Mouse (Mus musculus): Measurements from ENCODE around the gene Gm38100. TPM values are rescaled to one million over a fixed set of nuclear protein-coding genes. Genes with fewer than 3 reads are reported as not detected.
A peak's percentile ranks its signal among the peaks of the same experiment; 100 is the strongest.

The Gm38100 gene
- total RNA-seq (2021), result not detected
- long read RNA-seq, experiment 1, result 0 reads
- long read RNA-seq, experiment 2, result 0 reads

DNA sequence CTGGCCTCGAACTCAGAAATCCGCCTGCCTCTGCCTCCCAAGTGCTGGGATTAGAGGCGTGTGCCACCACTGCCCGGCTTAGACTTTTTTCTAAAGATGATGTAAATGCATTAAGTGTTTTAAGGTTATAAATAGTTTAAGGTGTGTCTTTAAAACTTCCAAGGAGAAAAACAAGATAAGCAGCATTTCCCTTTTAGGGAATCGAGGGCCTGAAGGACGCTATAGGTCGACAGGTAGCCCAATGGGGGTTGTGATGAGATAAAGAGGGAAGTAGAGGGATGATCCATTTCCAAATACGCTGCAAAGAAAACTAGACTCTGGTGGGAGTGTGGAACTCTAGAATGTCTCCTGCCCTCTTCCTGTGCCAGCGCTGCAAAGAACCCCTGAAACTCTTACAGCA is at the start of gene Gm38100:
TSS of gene Gm38100 (plus strand) at position 301 of the 400 bp plus-strand sequence.
- DNase-seq, result no peak

DNA sequence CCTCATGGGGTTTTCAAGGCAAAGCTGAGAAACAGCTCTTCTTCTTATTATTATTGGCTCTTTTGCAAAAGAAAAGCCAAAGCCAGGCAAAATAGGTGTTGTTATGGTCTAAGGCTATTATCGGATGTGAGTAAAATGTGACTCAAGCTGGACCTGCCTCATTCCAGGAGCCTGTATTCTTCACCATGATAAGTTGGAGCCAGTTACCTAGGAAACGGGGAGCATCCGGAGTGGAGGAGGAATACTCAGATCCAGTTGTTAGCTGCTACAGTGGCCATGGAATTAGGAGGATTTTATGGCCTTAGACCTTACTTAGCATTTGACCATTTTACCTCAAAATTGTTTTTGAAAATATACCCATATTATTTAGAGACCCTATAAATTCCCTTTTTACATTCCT is 49.4 kb upstream of the Gm38100 start:
- DNase-seq, result no peak

DNA sequence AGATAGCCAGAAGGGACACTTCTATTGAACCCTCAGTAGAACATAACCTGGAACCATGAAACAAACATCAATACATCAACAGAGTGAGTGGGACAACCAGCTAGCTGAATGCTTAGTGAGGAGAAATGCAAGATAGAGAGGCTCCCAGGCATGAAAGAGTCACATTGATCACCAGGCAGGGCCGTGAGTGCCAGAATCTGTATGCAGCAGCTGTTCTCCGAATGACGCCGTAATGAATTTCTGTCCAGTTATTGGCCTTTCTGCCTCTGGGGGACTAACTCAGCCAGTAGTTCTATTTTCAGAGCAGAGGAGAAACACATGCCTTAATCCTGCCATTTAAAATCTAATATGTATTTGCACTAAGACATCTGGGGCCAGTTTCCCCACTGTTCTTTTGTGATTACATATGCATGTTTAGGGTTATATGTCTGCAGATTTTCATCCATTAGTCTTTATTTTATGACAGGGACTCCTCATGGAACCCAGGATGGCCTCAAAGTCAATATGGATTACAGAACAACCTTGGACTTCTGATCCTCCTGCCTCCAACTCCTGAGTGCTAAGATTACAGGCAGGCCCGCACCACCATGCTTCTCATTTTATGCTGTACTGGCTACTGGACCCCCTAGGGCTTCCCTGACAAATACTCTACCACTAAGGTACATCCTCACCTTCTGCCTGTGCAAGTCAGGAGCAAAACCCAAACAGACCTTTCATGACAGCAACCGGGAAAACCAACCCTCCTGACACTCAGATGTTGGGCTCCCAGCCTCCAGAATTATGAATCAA is 47.9 kb upstream of the Gm38100 start:
- peak; percentile 47 to 49 for DNase-seq

DNA sequence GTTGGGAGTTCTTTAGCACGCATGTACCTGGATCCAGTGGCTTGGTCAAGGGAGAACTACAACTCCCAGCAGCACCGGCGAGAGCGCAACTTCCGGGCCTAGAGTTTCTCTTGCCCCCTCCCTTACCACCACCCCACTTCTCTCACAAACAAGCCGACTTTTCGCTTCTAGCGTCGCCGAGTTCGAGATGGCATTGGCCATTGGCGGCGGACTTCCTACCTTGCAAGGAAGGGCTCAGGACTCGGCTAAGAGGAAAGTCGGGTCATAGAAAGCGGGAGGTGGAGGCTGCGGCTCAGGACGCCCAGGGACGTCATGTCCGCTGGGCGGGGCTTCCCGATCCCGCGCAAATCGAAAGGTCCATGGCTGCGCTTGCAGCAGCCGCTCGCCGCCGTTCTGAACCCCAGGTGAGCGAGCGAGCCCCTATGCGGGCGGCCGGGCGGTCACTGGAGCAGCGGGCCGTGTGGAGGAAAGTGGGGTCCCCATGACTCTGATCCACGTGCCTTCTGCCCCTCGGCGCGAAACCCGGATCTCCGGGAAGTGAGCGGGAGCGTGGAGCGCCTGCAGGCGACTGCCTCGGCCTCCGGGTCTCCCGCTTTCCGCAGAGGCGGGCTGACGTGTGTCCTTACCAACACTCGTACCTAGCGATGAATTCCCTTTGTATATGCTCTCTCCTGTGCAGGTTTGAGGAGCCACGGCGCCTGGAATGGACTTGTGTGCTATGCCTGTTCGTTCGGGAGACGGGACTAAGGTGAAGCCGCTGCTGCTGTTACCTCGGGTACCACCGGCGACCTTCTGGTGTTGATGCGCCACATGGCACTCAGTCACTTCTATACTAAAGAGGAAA is 39.5 kb upstream of the Gm38100 start, which contains the start of gene Exo1:
TSS of gene Exo1 (plus strand) at position 129 of the 844 bp plus-strand sequence.
- peak; percentile 90 to 96 for DNase-seq

DNA sequence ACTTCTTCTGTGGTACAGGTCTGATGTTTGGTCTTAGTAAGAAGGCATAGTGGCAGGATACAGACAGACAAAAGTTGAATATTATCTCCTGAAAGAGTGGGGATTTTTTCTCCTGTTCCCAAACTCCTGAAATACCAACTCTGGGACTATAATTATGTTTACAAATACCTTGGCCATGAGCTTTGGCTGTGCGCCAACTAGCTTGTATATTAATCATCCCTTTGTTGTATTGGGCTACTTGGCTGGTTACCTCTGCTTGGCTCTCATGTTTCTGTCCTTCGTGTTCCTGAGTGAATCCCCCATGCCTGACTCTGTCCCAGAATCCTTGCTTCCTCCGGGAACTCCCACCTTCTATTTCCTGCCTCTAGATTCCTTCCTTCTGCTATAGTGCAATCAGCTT is 36.7 kb upstream of the Gm38100 start:
- no peak for DNase-seq

DNA sequence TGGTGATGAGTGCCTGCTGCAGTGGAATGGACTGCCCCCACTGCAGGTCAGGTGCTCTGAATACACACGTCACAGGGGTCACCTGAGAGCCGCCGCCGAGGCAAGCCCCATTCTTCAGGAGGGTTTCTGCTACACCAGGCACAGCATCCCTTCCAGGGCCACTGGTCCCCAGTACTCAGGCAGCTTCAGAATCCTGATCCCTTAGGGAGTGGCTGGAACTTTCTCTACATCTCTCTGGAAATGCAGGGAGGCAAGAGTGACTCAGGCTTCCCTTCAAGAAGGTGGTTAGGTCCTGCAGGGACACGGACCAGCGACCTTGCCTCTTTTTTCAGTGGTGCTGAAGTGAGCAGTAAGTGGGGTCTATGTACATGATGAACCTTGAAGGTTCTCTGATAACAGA is 26.9 kb upstream of the Gm38100 start:
- DNase-seq, result no peak

DNA sequence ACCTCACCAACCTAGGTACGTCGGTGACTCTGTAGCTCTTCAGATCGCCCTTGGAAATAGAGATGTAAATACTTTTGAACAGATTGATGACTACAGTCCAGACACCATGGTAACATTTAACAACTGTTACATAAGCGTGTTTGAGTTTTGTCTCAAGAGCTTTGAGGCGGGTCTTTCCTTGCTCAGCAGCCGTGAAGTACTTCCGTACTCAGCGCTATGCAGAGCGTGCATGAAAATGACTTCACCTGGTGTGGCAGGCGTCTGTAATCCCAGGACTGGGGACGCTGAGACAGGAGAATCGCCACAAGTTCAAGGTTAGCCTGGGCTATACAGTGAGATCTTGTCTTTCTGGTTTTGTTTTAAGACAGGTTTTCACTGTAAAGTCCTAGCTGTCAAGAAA is 26.4 kb upstream of the Gm38100 start:
- no peak for DNase-seq

DNA sequence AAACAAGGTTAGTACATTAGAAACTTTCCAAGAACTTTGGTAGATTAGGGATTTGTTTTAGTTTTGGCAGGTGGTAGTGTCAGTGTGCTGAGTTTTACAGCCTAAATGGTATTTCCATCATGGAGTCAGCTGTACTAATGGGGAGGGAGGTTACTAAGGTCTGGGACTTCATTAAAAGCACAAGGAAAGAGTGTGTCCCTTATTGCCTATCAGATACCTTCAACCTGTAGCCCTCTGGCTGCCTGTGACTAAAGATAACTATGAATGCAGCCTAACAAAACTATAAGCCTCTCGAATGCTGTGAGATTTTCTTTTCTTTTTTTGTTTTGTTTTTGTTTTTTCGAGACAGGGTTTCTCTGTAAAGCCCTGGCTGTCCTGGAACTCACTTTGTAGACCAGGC is 8.9 kb upstream of the Gm38100 start:
- DNase-seq, result no peak

DNA sequence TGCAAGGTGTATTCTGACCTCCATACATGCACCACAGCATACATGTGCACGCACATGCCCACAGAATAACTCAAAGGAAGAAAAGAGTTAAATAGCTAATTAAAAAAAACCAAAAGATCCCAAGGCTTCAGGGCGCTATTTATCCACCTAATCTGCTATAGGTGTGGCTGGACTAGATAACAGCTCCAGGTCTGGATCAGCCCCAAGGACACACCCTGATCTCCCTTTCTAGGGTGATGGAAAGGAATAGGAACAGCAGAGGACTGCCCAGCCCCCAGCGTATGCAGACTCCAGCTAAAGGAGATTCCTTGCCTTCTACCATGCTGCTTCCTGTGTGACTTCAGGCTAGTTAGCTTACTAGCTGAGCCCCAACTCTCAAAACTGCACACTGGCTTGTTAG is 8.1 kb upstream of the Gm38100 start:
- no peak for DNase-seq

DNA sequence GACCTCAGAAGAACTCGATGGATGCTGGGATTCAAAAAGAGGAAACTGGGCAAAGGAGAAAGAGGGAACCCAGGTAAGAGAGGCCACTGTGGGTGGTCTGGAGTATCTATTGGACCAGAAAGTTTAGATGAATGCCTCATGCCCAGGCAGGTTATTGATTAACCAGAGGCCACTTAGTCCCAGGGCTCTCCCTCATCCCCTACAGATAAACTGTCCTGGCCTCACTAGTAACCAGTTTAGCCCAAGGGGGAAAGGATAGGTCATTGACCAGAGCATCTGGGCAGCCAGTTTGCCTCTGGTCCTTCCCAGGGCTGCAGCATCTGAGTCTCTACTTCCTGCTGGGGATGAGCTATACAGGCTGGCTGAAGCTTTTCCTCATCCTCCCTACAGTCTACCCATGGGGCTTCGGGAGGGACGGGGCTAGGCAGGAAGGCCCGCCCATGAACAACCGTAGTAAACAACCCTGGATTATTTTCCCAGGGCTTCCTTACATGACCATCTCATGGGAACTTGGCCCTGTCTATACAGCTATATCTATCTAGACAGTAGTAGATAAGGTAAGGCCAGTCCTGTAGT is 6.3 kb upstream of the Gm38100 start:
- no peak for DNase-seq

DNA sequence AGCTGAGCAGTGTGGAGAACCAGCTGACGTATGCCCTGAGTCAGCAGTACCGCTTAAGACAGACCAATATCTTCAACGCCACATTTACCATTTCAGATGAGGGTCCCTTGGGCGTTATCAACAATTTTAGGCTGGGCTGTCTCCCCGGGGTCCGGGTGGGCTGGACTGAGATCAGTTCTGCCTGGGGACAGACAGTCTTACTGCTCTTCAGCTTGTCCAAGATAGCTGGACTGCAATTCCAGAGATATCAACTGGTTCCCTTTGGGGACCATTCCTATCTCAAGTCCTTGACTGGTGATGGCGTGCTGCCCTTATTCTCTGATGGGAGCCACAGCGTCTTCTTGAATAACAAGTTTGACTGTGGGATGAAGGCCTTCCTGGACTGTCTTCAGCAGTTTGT is 962 bp downstream of the Gm38100 start:
- DNase-seq, result peak; percentile 22 to 25

DNA sequence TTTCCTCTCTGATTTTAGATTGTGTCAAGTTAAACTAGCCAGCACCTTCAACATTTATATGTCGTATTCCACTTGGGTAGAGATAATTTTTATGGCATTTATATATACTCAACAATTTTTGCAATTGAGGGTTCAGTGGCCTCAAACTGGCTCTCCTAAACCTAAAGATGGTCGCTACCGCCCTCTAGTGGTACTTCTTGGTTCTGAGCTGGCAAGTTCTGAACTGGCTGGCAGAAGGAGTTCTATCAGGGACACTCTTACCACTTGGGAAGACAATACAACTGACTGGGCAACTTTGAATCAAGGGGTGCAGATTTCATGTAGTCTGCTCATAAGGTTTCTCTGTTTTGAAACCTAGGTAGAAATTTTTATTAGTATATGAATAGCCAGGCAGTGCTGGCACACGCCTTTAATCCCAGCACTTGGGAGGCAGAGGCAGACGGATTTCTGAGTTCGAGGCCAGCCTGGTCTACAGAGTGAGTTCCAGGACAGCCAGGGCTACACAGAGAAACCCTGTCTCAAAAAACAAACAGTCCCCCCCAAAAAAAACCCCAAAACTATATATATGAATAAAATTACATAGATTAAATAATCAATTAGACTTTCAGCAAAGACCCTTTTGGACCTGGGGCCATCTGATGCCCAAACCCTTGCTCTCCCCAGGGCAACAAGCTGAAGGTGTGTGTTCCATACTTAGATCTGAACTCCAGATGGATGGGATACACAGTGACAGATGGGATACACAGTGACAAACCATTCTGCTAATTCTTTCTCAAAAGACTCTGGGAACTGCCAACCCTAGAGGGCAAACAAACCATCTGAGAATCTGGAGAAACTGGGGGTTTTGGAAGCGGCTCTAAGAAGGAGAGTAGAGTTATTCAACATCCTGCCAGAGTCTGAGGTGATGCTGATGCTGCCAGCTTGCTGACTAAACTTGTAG is 4.0 kb downstream of the Gm38100 start:
- DNase-seq, result peak; percentile 47 to 89

DNA sequence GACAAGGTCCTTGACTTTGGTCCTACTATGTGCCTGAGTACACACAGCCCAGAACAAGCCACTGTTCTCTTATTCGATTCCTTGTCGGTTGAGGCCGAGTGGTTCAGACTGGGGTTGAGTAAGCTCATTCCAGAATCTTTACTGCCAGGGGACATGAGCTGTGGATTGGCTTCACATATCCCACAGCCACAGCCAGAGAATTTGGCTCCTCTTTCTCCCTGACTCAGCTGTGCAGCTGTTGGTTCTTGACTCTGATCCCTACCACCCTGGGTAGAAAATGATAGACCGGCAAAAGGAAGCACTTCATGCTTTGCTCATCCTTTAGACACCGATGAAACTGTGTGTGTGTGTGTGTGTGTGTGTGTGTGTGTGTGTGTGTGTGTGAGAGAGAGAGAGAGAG is 11.3 kb downstream of the Gm38100 start:
- DNase-seq, result peak; percentile 11 to 25

DNA sequence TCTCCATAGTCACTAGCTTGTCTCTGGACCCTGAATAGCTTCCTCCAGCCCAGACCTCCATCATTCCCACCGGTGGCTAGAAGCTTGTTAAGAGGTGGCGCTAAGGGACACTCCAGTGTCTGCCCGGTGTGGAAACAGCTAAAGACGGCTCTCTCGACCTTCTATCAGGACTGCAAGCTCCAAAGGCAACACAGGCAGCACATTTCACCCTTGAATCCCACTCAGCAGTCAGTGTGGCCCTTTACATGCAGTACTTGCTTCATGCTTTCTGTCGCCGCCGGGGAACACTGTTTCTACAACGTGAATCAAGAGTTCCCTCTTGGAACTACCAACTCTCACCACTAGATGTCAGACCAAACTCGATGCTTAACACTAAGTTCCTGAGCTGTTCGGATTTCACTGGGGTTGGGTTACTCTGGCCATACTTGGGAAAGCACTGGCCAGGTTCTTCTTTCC is 16.2 kb downstream of the Gm38100 start:
- DNase-seq, result peak; percentile 25 to 78

DNA sequence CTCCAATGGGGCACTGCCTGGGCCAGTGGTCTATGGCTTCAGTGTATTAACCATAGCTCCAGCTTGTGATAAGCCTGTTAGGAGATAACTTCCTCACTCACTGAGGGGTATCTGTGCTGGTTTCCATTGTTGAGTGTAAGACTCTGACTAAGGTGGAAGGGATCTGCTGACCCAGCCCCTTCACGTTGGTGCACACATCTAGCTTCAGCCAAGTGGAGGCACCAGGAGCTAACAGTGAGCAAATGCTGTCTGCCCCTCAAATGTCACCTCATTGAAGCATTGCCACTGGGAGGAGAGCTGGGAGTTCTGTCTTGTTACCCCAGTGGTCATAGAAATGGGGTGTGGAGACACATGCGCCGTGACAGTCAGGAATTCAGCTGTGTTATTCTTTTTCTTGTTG is 18.6 kb downstream of the Gm38100 start:
- no peak for DNase-seq

DNA sequence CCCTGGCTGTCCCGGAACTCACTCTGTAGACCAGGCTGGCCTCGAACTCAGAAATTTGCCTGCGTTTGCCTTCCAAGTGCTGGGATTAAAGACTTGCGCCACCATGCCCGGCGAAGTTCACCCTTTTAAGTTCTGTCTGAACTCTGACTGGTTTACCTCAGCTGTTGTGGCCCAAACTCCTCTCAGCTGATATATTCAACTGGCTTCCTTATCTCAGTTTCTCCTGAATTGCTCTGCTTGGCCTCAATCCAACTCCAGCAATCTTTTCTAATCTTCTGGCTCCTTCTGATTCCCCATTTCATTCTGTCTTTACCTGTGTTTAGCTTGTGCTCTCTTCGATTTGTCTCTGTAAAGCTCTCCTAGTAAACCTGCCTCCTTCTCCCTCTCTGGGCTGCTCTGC is 23.0 kb downstream of the Gm38100 start:
- no peak for DNase-seq

DNA sequence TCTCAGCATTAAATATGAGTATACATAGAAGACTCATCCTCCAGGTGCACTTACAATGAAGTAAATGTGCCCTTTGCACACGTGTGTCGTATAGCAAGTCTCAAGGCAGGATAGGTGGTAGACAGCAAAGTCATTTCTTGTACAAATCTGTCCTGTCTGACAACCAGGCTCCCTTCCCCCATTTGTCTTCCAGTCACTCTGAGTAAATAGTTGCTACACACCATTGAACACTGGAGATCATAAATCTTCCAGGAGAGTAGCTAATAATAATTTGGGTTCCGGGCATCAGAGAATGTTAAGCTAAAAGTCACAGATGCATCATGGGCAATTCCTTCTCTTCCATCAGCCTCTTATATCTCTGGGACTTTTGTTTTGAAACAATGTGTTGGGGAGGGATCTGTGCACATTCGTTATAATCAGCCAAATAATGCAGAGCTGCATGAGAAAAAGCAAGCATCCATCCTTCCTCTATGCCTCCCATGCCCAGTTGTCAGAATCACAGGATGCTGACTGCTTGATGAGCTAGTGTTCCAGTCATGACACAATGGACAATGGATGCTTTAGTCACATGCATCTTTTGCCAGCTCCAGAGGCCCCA is 26.7 kb downstream of the Gm38100 start:
- DNase-seq, result no peak

DNA sequence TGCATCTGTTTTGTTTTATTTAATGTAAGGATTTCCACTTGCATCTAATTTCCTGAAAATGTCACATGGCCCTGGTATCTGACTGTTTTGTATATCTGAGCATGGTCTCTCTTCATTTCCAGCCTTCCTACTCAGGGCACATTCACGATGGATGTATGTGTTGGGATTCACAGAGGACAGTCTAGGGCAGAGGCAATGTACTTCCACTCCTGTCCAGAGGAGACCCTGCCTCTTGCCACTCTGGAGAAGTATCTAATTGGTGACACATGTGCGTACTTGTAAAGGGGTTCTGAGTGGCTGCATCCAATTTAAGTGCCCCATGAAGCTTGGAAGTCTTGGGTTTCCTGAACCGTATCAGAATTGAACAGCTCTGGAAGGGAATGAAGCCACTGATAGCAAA is 30.3 kb downstream of the Gm38100 start:
- DNase-seq, result no peak

DNA sequence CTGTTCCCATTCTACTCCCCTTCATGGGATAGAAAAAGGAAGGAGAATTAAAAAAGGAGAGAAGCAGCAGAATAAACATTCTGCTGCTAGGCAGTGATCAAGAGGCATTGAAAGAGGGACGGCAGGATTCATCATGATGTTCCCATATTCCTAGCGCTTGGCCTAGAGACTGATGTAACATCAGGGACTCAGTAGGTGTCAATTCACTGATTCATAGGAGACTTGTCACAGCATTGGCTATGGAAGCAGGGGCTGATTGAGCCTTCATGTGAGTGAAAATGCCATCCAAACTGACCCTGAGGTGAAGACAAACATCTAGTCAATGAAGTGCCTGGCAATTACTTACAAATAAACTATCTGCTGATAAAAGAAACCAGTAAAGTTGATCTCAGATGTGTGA is 30.7 kb downstream of the Gm38100 start:
- DNase-seq, result no peak

DNA sequence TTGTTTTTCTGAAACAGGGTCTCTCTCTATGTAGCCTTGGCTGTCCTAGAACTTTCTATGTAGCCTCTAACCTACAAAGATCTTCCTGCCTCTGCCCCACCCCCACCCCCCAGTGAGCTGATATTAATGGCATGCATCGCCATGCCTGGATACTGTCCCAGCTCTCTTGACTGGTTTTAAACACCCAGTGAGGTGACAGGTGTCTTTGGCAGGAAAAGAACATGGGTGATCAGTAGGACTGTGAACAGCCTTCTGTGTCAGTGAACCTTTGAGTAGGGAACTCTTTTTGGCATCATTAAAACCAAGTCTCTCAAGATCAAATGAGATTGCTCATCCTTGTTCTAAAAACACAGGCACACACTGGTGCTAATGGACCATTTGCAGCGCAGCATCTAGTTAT is 41.7 kb downstream of the Gm38100 start:
- no peak for DNase-seq

DNA sequence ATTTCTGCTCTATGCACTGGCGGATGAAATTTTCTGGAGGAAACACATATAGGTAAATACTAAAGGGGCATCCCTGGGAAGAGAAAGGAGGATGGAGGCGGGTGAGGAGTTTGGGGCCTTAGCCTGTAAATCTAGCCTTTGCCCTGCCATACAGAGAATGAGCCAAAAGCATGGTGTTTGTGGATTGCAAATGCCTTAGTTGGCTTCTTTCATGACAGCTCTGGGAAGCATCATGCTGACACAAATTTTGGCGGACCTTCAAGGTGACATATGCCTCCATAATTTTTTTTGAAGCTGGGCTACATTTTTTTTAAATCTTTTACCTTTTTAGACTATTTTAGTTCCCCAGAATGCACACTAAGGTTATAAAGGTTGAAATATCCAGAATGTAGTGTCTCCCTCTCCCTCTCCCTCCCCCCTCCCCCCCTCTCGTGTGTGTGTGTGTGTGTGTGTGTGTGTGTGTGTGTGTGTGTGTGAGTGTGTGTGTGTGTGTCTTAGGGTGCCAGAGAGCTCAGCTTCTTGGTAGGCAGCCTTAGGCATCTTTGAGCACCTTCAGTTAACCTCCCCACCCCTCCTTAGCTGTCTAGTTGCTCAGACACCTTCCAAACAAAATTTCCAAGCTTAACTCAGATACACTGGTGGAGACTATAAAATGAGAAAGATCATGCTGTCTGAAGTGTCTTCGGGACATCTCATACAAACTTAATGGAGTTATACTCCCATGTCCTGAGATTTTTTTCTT is 47.0 kb downstream of the Gm38100 start:
- DNase-seq, result no peak

All from heart, adult 18-20 months (tissue).